Mouse (Mus musculus) small intestine, adult 2 months (tissue): Measurements from ENCODE around the gene Olfr190.
"Not testable (repeated sequence)": the region's sequence is repeated elsewhere in the genome, so short reads cannot be mapped to it uniquely, and the experiment has no call there.

ENCODE experiments used
- CTCF ChIP-seq: fragments of 200-500 bp; IDR thresholded peaks from 2 replicates; pipeline ENCODE4 v1.5.1; 2012; ENCODE audit warnings: low read depth, mild to moderate bottlenecking, control low read depth, inconsistent platforms, low read length, moderate library complexity, mixed read lengths; ENCODE audit not compliant: insufficient replicate concordance, insufficient read length; ENCODE audit errors: extremely low read depth
- POLR2A ChIP-seq: fragments of 200-500 bp; IDR thresholded peaks from 2 replicates; pipeline ENCODE4 v1.6.1; 2012; ENCODE audit warnings: low read depth, mild to moderate bottlenecking, control low read depth, inconsistent platforms, low read length, moderate library complexity

DNA sequence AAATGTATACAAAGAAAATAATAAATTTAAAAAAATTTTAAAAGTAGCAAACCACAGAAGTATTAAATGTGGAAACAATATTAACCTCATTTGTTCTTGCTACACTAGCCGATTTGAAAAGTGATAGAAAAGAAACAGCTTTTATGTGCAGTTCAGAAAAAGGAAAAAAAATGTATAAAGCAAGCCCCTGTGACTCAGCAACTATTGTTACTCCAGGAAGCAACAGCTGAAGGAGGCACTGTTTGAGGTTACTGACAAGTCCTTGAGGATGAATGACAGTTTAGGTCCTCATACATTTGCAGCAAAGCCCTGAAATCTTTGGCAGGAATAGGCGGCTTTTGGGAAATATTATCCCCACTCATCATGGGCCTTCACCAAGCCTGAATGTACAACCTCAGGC lies 3.3 kb upstream of the Olfr190 start:
- not testable (repeated sequence) for TF ChIP-seq CTCF, POLR2A
